Mouse (Mus musculus): Measurements from ENCODE around the gene Pde10a.
A peak's percentile ranks its signal among the peaks of the same experiment; 100 is the strongest.

Gene Pde10a

GRCm38 (mm10) chr17:8977271-8977670, 452.1 kb downstream of the Pde10a start:
- no peak for DNase-seq

- no peak for DNase-seq
Measured at GRCm38 (mm10) chr17:8983576-8983975, 458.4 kb downstream of the Pde10a start.

- no peak for DNase-seq
Measured at GRCm38 (mm10) chr17:8985714-8986113, 460.5 kb downstream of the Pde10a start.

- DNase-seq = no peak
Measured at GRCm38 (mm10) chr17:8986551-8986950, 461.4 kb downstream of the Pde10a start.

GRCm38 (mm10) chr17:8987369-8987768, 462.2 kb downstream of the Pde10a start:
- no peak for DNase-seq

- DNase-seq = peak; percentile 93 to 95
Measured at GRCm38 (mm10) chr17:8988119-8988807, 463.1 kb downstream of the Pde10a start, which contains the start of gene 1700010I14Rik. Gene 1700010I14Rik (plus strand): TSS chr17:8988333.

- DNase-seq = peak; percentile 31 to 53
Measured at GRCm38 (mm10) chr17:8991160-8991559, 466.0 kb downstream of the Pde10a start.

- DNase-seq = no peak
Measured at GRCm38 (mm10) chr17:8995344-8995743, 470.2 kb downstream of the Pde10a start.

- DNase-seq = no peak
Measured at GRCm38 (mm10) chr17:9002438-9002837, 477.3 kb downstream of the Pde10a start.

- DNase-seq = no peak
Measured at GRCm38 (mm10) chr17:9004516-9004915, 479.3 kb downstream of the Pde10a start.

GRCm38 (mm10) chr17:9023198-9023942, 498.2 kb downstream of the Pde10a start:
- no peak for DNase-seq

- no peak for DNase-seq
Measured at GRCm38 (mm10) chr17:9030181-9030580, 505.0 kb downstream of the Pde10a start.

- peak; percentile 86 to 87 for DNase-seq
Measured at GRCm38 (mm10) chr17:9031241-9032141, 506.3 kb downstream of the Pde10a start.

GRCm38 (mm10) chr17:9032362-9033044, 507.3 kb downstream of the Pde10a start:
- no peak for DNase-seq

GRCm38 (mm10) chr17:9033511-9033910, 508.3 kb downstream of the Pde10a start:
- no peak for DNase-seq

GRCm38 (mm10) chr17:9035561-9036348, 510.6 kb downstream of the Pde10a start:
- DNase-seq = no peak
